Mouse (Mus musculus): ENCODE results near the gene Fsd2.

Fsd2 gene

DNA sequence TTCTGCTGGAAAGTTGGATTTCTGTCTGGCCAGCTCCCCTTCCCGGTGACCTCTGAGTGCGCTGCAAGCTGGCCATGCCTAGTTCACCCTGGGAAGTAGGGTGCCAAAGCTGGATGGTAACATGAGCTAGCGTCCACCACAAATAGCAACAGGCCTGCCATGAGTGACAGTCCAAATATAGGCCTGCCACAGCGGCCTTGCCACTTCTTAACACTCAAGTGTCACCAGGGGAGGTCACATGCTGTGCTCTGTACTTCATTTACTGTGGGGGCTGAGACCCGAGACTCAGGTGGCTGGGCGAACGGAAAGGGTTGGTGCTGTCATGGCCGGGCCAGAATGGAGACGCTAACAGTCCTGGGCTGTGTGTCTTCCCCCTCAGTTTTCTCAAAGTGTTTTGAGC, at the start of gene Fsd2:
Gene Fsd2, minus strand, starts transcription at position 53 of the 400 bp plus-strand sequence.
- DNase-seq (ENCODE audit: low spot score) = no peak

GRCm38 (mm10) chr7:81615031-81615430, 48.3 kb upstream of the Fsd2 start:
- DNase-seq (ENCODE audit: low spot score) = no peak

DNA sequence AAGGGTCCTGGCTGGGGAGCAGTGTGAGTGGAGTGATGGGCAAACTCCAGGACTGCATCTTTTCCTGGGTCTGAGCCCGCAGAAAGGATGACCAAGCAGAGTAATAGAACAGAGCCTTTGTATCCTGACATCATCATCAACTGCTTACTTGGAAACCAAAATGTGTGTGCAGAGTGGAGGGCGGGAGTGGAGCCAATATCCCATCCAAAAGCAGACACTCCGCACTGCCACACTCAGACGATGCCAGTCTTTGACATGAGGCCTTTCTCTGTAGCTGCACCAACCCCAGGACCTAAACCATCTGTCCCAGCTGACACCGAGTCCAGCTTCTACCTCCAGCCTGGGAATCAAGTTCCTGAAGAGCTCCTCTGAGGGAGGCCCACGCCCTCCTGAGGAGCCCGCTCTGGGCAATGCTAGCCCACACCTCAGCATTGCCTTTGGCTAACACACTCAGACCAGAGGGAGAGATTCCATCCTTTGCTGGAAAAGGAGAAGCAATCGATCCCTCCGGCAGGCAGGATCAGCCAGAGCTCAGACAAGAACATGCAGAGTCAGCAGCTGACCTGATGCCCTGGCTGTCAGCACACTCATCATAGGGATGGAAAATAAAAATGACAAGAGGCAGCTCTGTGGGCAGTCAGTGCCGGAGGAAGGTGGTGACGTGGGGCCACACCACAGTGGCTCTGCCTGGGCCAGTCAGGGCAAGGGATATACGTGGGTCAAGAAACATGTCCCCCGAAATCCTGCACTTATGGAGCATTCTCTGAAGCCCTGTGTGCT, 46.3 kb upstream of the Fsd2 start:
- DNase-seq (ENCODE audit: low spot score) = no peak

DNA sequence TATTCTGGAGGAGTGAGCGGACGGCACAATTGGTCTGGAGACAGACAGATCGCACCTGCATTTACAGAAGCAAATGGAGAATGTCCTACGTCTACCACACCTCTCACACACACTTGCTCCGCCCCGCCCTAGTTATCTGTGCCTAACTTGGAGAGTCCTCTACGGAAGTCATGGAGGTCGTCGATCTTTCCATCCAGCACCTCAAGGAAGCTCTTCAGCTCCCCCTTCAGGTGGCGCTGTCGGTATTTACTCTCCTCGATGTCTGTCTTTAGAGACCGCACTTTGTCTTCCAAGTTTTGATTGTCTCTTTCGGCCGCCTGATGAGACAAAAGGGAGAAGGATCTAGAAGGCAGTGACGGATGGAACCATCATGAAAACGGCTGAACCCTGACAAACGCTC, 43.4 kb upstream of the Fsd2 start:
- DNase-seq (ENCODE audit: low spot score) = no peak

- DNase-seq (ENCODE audit: low spot score) = no peak
These were observed 39.7 kb upstream of the Fsd2 start for GRCm38 (mm10) chr7:81606452-81606851.

- DNase-seq (ENCODE audit: low spot score) = no peak
These were observed 38.7 kb upstream of the Fsd2 start for GRCm38 (mm10) chr7:81605489-81605888.

DNA sequence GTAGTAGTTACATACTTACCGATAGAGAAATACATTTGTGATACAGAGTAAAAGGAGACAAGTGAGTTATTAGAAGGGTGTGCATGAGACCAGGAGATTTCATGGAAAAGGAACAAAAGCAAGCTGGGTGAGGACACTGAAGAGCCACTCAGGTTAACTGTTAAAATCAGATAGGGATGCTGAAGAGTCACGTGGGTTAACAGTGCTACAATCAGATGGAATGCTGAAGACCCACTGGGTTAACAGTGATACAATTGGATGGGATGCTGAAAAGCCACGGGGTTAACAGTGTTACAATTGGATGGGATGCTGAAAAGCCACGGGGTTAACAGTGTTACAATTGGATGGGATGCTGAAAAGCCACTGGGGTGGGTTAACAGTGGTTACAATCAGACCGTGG, 38.2 kb upstream of the Fsd2 start:
- DNase-seq (ENCODE audit: low spot score) = no peak

DNA sequence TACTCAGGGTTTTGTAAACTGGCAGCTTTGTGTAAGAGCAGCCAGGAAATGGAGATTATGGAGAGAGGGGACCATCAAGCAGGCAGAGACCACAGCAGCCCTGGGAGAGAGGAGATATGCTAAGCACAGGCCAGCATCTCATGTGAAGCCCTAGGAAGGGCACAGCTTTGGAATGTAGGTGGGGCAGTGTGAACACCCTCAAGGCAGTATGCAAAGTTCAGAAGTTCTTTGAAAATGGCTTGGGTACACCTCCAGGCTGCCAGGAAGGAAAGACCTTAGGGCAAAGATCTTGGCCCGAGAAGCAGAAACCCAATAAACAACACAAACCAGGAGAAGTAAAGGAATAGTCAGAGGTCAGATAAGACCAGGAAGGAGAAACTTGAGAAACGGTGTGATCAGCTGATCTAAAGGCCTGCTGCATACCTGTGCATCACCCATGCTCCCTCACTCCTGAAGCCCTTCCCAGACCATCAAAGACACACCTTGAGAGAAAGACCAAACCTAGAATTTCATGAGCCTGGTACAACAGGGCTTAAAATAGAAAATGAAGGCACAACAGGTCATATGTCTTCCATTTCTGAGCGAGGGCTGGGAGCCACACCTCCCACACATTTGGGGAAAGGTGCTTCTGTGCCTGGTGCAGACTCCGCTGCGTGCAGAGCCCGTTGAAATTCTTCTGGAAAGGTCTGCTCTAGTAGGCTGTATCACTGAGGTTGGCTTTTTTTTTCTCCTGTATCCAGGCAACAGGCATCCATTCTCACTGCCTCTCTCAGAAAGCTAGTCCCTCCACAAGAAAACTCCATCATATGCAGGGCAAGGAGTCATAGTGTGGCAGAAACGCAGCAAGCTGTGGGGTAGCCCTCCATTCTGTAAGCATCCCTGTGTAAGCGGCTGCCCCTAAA, 32.9 kb upstream of the Fsd2 start:
- no peak for DNase-seq (ENCODE audit: low spot score)

DNA sequence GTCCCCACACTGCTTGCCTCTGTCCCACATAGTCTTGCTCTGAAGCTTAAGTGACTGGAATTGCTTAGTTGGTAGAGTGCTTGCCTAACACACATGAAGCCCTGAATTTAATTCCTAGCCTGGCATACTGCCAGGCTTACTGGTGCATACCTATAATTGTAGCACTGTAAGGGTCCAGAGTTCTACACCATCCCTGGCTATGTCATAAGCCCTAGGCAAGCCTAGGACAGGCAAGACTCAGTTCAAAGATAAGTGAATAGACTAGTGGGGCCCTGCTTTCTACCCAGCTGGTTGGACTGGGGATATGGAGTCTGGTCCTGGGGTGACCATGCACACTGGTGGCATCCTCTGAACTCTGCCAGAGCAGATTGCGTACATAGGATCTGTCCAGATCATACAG, 30.9 kb upstream of the Fsd2 start:
- no peak for DNase-seq (ENCODE audit: low spot score)

- no peak for DNase-seq (ENCODE audit: low spot score)
These were observed 29.3 kb upstream of the Fsd2 start for GRCm38 (mm10) chr7:81596086-81596485.

- no peak for DNase-seq (ENCODE audit: low spot score)
These were observed 28.3 kb upstream of the Fsd2 start for GRCm38 (mm10) chr7:81595056-81595455.

DNA sequence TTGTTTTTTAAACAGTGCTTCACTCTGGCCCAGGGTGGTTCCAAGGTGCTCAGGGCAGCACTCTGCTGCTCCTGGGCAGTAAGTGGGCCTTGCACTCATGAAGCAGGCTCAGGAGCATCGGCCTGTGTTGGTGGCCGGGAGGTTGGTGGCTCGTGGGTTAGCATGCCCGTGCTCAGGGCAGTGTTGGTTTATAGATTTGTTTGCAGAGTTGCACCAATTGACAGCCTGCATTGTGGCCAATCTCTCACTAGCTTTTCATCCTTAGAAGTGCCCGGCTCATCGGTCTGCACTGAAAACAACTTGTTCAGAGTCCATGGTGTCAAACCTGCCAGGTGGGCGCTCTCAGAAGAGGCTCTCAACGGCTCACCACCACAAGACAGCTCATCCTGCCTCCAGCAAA, 26.6 kb upstream of the Fsd2 start:
- no peak for DNase-seq (ENCODE audit: low spot score)

GRCm38 (mm10) chr7:81592686-81593085, 25.9 kb upstream of the Fsd2 start:
- no peak for DNase-seq (ENCODE audit: low spot score)

DNA sequence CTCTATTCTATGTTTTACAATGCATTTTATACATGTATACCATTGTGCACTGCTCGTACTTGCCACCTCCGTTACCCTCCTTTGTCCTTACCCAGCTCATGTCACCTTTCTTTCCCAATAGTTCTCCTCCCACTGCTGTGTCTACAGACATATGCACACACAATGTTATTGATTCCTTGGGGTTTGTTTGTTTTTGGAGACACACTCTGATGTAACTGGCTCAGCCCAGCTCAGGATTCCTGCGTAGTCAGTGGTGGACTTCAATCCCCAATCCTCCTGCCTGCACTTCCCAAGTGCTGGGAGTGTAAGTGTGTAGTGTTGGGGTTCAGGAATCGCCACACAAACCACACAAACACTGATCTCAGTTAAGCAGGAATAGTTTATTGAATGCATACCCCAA, 20.5 kb upstream of the Fsd2 start:
- DNase-seq (ENCODE audit: low spot score) = no peak

GRCm38 (mm10) chr7:81585326-81585725, 18.6 kb upstream of the Fsd2 start:
- no peak for DNase-seq (ENCODE audit: low spot score)

- no peak for DNase-seq (ENCODE audit: low spot score)
These were observed 16.8 kb upstream of the Fsd2 start for GRCm38 (mm10) chr7:81583512-81583911.

DNA sequence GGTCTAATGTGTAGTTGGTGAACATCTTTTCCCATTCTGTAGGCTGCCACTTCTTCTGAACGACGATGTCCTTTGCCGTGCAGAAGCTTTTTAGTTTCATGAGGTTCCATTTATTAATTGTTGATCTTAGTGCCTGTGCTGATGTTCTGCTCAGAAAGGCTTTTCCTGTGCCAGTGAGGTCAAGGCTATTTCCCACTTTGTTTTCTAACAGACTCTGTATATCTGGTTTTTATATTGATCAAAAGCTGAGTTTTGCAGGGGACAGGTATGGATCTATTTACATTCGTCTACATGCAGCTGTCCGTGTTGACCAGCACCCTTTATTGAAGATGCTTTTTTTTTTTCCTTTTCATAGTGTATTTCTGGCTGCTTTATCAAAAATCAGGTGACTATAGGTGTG, 12.6 kb upstream of the Fsd2 start:
- DNase-seq (ENCODE audit: low spot score) = no peak

- DNase-seq (ENCODE audit: low spot score) = no peak
These were observed 11.7 kb upstream of the Fsd2 start for GRCm38 (mm10) chr7:81578413-81578812.

- DNase-seq (ENCODE audit: low spot score) = no peak
These were observed 11.1 kb upstream of the Fsd2 start for GRCm38 (mm10) chr7:81577872-81578271.

GRCm38 (mm10) chr7:81575606-81576005, 8.9 kb upstream of the Fsd2 start:
- no peak for DNase-seq (ENCODE audit: low spot score)

- no peak for DNase-seq (ENCODE audit: low spot score)
These were observed 7.1 kb upstream of the Fsd2 start for GRCm38 (mm10) chr7:81573821-81574220.

DNA sequence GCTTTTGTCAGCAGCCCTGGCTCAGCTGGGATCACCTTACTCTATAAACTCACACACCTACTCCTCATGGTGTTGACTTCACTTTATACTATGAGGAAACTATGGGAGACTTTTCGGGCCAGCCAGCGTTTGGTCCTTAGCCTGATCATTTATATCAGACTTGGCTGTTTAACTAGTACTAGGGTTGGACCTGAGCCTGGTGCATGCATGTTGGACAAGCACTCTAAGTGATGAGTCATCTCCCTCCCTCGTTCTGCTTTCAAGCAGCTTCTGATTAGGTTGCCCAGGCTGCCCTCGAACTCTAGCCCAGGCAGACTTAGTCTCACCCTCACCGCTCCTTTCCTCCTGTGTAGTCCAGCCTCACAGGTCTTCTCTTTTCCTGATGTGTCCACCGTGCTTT, 6.7 kb upstream of the Fsd2 start:
- DNase-seq (ENCODE audit: low spot score) = peak; percentile 10

DNA sequence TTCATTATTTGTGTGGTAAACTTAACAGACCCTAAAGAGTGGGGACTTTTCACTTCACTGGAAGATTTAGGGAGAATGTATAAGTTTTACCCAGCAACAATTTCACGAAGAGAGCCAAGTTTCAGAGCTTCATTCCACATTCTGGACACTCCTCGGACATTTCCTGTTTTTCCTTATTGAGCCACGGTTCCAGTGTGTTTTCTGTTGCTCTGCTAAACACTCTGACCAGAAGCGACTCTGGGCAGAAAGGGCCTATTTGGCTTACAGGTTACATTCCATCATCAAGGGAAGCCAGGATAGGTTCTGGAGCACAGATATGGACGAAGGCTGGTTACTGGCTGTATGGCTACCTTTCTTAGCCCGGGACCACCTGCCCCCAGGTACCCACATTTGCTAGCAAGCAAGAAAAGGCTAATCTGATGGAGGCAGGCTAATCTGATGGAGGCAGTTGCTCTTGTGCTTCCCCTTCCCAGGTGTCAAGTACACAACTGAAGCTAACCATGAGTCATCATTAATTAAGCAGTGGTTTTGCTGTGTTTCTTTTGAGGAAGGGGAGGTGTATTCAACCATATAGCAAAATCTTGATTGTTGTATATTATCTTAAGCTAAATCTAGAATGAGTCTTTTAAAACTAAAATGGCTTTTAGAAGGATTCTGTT, 6.0 kb upstream of the Fsd2 start:
- DNase-seq (ENCODE audit: low spot score) = no peak
